Mouse (Mus musculus): ENCODE results near the gene Cntnap5c. TPM values are rescaled to one million over a fixed set of nuclear protein-coding genes. Genes with fewer than 3 reads are reported as not detected.

Gene Cntnap5c
- polyA plus RNA-seq, 1 experiment: 2.2 TPM

- Histone ChIP-seq H3K4me1 (ENCODE audit: control insufficient read depth, insufficient read depth, low read length) (no peaks in the 10 kb centered on the region), H3K27me3 (ENCODE audit: control insufficient read depth, insufficient read depth, low read length) (no peaks in the 10 kb centered on the region), H3K27ac (ENCODE audit: insufficient read depth, low read length) (no peak overlapping the region), H3K4me3 (replicated peaks; ENCODE audit: insufficient read depth, low read depth, low read length) (no peak overlapping the region)
- no peak for TF ChIP-seq CTCF (IDR thresholded peaks at IDR 0.05; ENCODE audit: borderline replicate concordance, insufficient read depth, low read depth, low read length)
- TF ChIP-seq POLR2A (IDR thresholded peaks at IDR 0.05; ENCODE audit: borderline replicate concordance, insufficient read depth, low read length): no peak
- no peak for DNase-seq
- 95% methylated on average over 2 of the region's 2 CpGs for WGBS
Observed at GRCm38 (mm10) chr17:58201148-58201547, 431.8 kb downstream of the Cntnap5c start.

DNA sequence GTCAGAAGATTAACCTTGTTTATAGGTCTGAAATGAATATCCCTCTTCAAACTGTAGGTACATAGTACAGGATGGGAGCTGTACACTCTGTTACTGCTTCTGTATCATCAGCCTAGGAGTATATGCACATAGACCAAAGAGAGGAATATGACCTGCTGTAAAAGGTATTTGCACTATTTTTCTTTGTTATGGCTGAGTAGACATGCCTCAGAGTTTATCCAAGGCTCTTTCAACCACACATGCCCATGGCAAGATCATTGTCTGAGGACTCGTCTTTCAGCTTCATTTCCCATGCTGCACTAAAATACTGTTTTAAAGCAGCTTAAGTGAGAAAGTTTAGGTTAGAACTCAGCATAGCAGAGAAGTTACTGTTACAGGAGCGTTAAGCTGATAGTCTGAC is 498.7 kb downstream of the Cntnap5c start:
- no peak for DNase-seq
- H3K4me1 ChIP-seq (ENCODE audit: control insufficient read depth, insufficient read depth, low read length): no peaks in the 10 kb centered on the region
- WGBS: 77% methylated on average over 2 of the region's 2 CpGs
- TF ChIP-seq POLR2A (IDR thresholded peaks at IDR 0.05; ENCODE audit: borderline replicate concordance, insufficient read depth, low read length) (no peak), CTCF (IDR thresholded peaks at IDR 0.05; ENCODE audit: borderline replicate concordance, insufficient read depth, low read depth, low read length) (no peak)
- H3K27me3 ChIP-seq (ENCODE audit: control insufficient read depth, insufficient read depth, low read length): no peaks in the 10 kb centered on the region
- H3K4me3 ChIP-seq (replicated peaks; ENCODE audit: insufficient read depth, low read depth, low read length): no peak overlapping the region
- H3K27ac ChIP-seq (ENCODE audit: insufficient read depth, low read length): no peak overlapping the region

- Histone ChIP-seq H3K27me3 (ENCODE audit: control insufficient read depth, insufficient read depth, low read length) (no peaks in the 10 kb centered on the region), H3K4me3 (replicated peaks; ENCODE audit: insufficient read depth, low read depth, low read length) (no peak overlapping the region), H3K27ac (ENCODE audit: insufficient read depth, low read length) (no peak overlapping the region), H3K4me1 (ENCODE audit: control insufficient read depth, insufficient read depth, low read length) (no peaks in the 10 kb centered on the region)
- DNase-seq: no peak
- no peak for TF ChIP-seq POLR2A (IDR thresholded peaks at IDR 0.05; ENCODE audit: borderline replicate concordance, insufficient read depth, low read length)
- TF ChIP-seq CTCF (IDR thresholded peaks at IDR 0.05; ENCODE audit: borderline replicate concordance, insufficient read depth, low read depth, low read length): no peak
- WGBS: 86% methylated on average over 6 of the region's 6 CpGs
Observed at GRCm38 (mm10) chr17:58351310-58351709, 581.9 kb downstream of the Cntnap5c start.

DNA sequence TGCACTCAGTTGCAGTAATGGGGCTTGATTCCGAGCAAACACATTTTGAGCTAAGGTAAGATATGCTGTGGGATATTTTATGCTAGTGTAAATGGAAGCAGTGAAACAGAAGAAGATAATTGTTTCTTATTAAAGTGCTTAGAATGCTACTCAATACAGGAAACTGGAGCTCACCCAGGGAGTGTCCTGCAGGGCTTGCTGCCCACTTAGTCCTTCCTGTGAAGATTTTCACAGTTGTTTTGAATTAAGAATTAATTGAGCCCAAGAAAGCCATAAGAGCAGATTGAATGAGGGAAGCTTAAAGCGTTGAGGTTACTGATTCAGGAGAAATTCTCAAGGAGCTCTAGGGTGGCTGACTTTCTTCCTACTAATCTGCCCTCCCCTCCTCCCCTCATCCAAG is 586.9 kb downstream of the Cntnap5c start:
- TF ChIP-seq POLR2A (IDR thresholded peaks at IDR 0.05; ENCODE audit: borderline replicate concordance, insufficient read depth, low read length): no peak
- TF ChIP-seq CTCF (IDR thresholded peaks at IDR 0.05; ENCODE audit: borderline replicate concordance, insufficient read depth, low read depth, low read length): no peak
- Histone ChIP-seq H3K4me3 (replicated peaks; ENCODE audit: insufficient read depth, low read depth, low read length) (no peak overlapping the region), H3K27me3 (ENCODE audit: control insufficient read depth, insufficient read depth, low read length) (no peaks in the 10 kb centered on the region), H3K27ac (ENCODE audit: insufficient read depth, low read length) (no peak overlapping the region), H3K4me1 (ENCODE audit: control insufficient read depth, insufficient read depth, low read length) (no peaks in the 10 kb centered on the region)
- 60% methylated on average over 2 of the region's 2 CpGs for WGBS
- no peak for DNase-seq

DNA sequence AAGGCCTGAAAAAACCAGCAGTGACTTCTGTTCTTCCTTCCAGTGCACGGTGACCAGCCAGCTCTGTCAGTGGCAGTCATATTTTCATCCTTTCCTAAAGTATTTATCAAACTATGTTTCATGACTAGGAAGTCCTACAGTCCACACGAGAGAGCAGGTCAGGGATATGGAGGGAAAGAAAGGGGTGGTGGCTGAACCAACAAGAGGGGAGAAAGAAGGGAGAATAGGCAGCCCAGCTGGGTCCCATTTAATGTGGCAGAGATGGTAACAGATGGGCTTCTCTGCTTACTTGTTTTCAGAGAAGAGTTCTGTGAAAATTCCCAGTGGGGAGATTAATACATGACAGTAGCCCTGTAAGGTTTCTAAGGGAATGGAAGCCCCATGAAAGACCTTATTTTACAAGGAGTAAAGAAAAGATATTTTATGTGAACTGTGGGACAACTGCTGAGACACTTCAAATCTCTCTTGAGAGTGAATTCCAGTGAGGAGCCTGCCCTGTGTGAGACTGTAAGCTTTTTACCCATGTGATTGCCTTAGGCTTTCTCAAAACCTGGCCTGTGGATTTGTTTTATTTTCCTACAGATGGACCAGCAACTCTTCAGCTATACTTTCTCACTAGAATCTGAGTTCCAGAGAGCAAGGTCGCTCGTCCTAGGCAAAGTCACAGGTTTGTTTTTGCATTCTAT is 594.4 kb downstream of the Cntnap5c start:
- WGBS: 64% methylated on average over 4 of the region's 4 CpGs
- H3K4me3 ChIP-seq (replicated peaks; ENCODE audit: insufficient read depth, low read depth, low read length): no peak overlapping the region
- H3K4me1 ChIP-seq (ENCODE audit: control insufficient read depth, insufficient read depth, low read length): no peaks in the 10 kb centered on the region
- TF ChIP-seq CTCF (IDR thresholded peaks at IDR 0.05; ENCODE audit: borderline replicate concordance, insufficient read depth, low read depth, low read length): no peak
- no peak for TF ChIP-seq POLR2A (IDR thresholded peaks at IDR 0.05; ENCODE audit: borderline replicate concordance, insufficient read depth, low read length)
- H3K27ac ChIP-seq (ENCODE audit: insufficient read depth, low read length): no peak overlapping the region
- no peak for DNase-seq
- no peaks in the 10 kb centered on the region for H3K27me3 ChIP-seq (ENCODE audit: control insufficient read depth, insufficient read depth, low read length)

- Histone ChIP-seq H3K4me1 (ENCODE audit: control insufficient read depth, insufficient read depth, low read length) (no peaks in the 10 kb centered on the region), H3K27me3 (ENCODE audit: control insufficient read depth, insufficient read depth, low read length) (no peaks in the 10 kb centered on the region), H3K27ac (ENCODE audit: insufficient read depth, low read length) (no peak overlapping the region), H3K4me3 (replicated peaks; ENCODE audit: insufficient read depth, low read depth, low read length) (no peak overlapping the region)
- no peak for DNase-seq
- no peak for TF ChIP-seq CTCF (IDR thresholded peaks at IDR 0.05; ENCODE audit: borderline replicate concordance, insufficient read depth, low read depth, low read length)
- no peak for TF ChIP-seq POLR2A (IDR thresholded peaks at IDR 0.05; ENCODE audit: borderline replicate concordance, insufficient read depth, low read length)
Observed at GRCm38 (mm10) chr17:58370089-58370488, 600.7 kb downstream of the Cntnap5c start.

DNA sequence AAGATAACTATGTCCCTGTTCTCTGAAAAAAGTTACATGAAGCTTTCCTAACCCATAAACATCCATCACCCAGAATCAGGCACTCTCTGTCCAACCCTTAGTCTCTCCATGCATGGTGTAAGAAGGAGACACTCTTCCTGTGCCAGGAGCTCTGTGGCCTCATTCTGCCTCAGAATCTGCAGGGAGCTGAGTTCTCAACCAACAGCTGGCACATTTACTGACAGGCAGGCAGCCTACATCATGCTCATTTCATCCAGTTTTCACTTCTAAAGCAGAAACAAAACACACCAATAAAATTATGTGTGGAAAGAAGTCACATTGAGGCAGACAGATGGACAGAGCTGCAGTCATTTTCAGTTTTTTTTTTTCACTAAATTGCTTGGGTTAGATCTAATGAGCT is 638.4 kb downstream of the Cntnap5c start:
- no peak for TF ChIP-seq POLR2A (IDR thresholded peaks at IDR 0.05; ENCODE audit: borderline replicate concordance, insufficient read depth, low read length)
- TF ChIP-seq CTCF (IDR thresholded peaks at IDR 0.05; ENCODE audit: borderline replicate concordance, insufficient read depth, low read depth, low read length): no peak
- Histone ChIP-seq H3K4me3 (replicated peaks; ENCODE audit: insufficient read depth, low read depth, low read length) (no peak overlapping the region), H3K27ac (ENCODE audit: insufficient read depth, low read length) (no peak overlapping the region), H3K4me1 (ENCODE audit: control insufficient read depth, insufficient read depth, low read length) (0 out of 2 replicates have a peak, but pooled peaks cover 2% of the 10 kb centered on the region), H3K27me3 (ENCODE audit: control insufficient read depth, insufficient read depth, low read length) (no peaks in the 10 kb centered on the region)
- no peak for DNase-seq

DNA sequence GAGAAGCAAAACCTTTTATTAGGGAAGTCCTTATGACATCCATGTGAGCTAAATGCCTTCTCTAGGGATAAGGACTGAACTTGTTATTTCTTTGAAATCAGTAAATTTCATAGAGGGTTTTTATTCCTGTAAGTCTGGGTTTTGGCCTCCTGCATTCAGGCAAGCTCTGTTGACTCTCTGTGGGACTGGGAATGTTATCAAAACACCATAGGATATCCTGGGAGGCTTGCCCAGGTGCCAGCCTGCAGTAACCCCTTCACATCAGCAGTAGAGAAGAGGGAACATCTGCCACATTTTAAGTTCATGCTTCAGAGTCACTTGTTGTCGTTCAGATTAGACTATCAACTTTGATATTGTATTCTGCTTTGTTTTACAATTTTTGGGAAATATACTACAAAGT is 639.4 kb downstream of the Cntnap5c start:
- 21% methylated on average over 1 of the region's 1 CpGs for WGBS

More for the DNA sequence above, 639.4 kb downstream of the Cntnap5c start:
- Histone ChIP-seq H3K4me1 (ENCODE audit: control insufficient read depth, insufficient read depth, low read length) (0 out of 2 replicates have a peak, but pooled peaks cover 2% of the 10 kb centered on the region), H3K4me3 (replicated peaks; ENCODE audit: insufficient read depth, low read depth, low read length) (no peak overlapping the region), H3K27me3 (ENCODE audit: control insufficient read depth, insufficient read depth, low read length) (no peaks in the 10 kb centered on the region), H3K27ac (ENCODE audit: insufficient read depth, low read length) (no peak overlapping the region)
- TF ChIP-seq CTCF (IDR thresholded peaks at IDR 0.05; ENCODE audit: borderline replicate concordance, insufficient read depth, low read depth, low read length) (no peak), POLR2A (IDR thresholded peaks at IDR 0.05; ENCODE audit: borderline replicate concordance, insufficient read depth, low read length) (no peak)
- DNase-seq: no peak

Measured in cerebellum, adult 2 months (tissue).